Mouse (Mus musculus) left cerebral cortex, adult 8-10 months (tissue): ENCODE data around the gene Otud7b. TPM values are rescaled to one million over a fixed set of nuclear protein-coding genes. Genes with fewer than 3 reads are reported as not detected.
"Not testable (repeated sequence)": the region's sequence is repeated elsewhere in the genome, so short reads cannot be mapped to it uniquely, and the experiment has no call there.

Experiments
- DNase-seq, 2 experiments: peaks; one replicate each; pipeline ENCODE4 v3.0.0; 2022; ENCODE audit warnings: low spot score in 2 of 2
- total RNA-seq, 4 experiments: library from RNA; stranded (reverse); gene quantifications; 2 replicates each; pipeline ENCODE4 v1.2.4; 2022

Gene Otud7b
- total RNA-seq, 4 experiments from 2014 or later: 33.4 to 40.7 (median 38.5) TPM

GRCm38 (mm10) chr3:96133327-96133905, 29.1 kb downstream of the Otud7b start:
- no peak for DNase-seq

GRCm38 (mm10) chr3:96135011-96135410, 30.7 kb downstream of the Otud7b start:
- DNase-seq: no peak

- no peak for DNase-seq
Observed at GRCm38 (mm10) chr3:96147950-96148349, 43.6 kb downstream of the Otud7b start.

GRCm38 (mm10) chr3:96151836-96152235, 47.5 kb downstream of the Otud7b start:
- no peak for DNase-seq

- no peak for DNase-seq
Observed at GRCm38 (mm10) chr3:96152611-96153010, 48.3 kb downstream of the Otud7b start.

- no peak for DNase-seq
Observed at GRCm38 (mm10) chr3:96155501-96155900, 51.2 kb downstream of the Otud7b start.

GRCm38 (mm10) chr3:96159820-96160219, 55.5 kb downstream of the Otud7b start:
- DNase-seq: no peak

GRCm38 (mm10) chr3:96160222-96160802, 56.0 kb downstream of the Otud7b start:
- peak in 1 of 2 experiments; percentile 76 for DNase-seq

- peak; percentile 57 to 72 for DNase-seq
Observed at GRCm38 (mm10) chr3:96160803-96161516, 56.6 kb downstream of the Otud7b start.

- DNase-seq: no peak
Observed at GRCm38 (mm10) chr3:96161869-96162840, 57.8 kb downstream of the Otud7b start, which contains the start of gene Mtmr11. Gene Mtmr11, plus strand, starts transcription at chr3:96162004.

- DNase-seq: no peak
Observed at GRCm38 (mm10) chr3:96163040-96163439, 58.7 kb downstream of the Otud7b start.

- DNase-seq: no peak
Observed at GRCm38 (mm10) chr3:96168466-96169158, 64.3 kb downstream of the Otud7b start.

GRCm38 (mm10) chr3:96170276-96170675, 65.9 kb downstream of the Otud7b start:
- DNase-seq: no peak

- no peak for DNase-seq
Observed at GRCm38 (mm10) chr3:96170976-96171545, 66.7 kb downstream of the Otud7b start.

- DNase-seq: no peak
Observed at GRCm38 (mm10) chr3:96171583-96172196, 67.4 kb downstream of the Otud7b start.

GRCm38 (mm10) chr3:96172197-96173178, 68.2 kb downstream of the Otud7b start, which contains the start of gene Sf3b4:
Gene Sf3b4, plus strand, starts transcription at chr3:96172332.
- DNase-seq: peak; percentile 74 to 80

GRCm38 (mm10) chr3:96173185-96173584, 68.9 kb downstream of the Otud7b start:
- DNase-seq: no peak

- not testable (repeated sequence) for DNase-seq
Observed at GRCm38 (mm10) chr3:96174042-96174441, 69.7 kb downstream of the Otud7b start.

- no peak for DNase-seq
Observed at GRCm38 (mm10) chr3:96175251-96175650, 70.9 kb downstream of the Otud7b start.
